Mouse (Mus musculus) spleen, postnatal 10 days (tissue): Measurements from ENCODE around the gene Tln1.
"Not testable (repeated sequence)": the region's sequence is repeated elsewhere in the genome, so short reads cannot be mapped to it uniquely, and the experiment has no call there.

Source experiments
- DNase-seq, 2 experiments: peaks; one replicate each; pipeline ENCODE4 v3.0.0; 2021 to 2022; ENCODE audit warnings: low spot score in 2 of 2

Tln1 gene

DNA sequence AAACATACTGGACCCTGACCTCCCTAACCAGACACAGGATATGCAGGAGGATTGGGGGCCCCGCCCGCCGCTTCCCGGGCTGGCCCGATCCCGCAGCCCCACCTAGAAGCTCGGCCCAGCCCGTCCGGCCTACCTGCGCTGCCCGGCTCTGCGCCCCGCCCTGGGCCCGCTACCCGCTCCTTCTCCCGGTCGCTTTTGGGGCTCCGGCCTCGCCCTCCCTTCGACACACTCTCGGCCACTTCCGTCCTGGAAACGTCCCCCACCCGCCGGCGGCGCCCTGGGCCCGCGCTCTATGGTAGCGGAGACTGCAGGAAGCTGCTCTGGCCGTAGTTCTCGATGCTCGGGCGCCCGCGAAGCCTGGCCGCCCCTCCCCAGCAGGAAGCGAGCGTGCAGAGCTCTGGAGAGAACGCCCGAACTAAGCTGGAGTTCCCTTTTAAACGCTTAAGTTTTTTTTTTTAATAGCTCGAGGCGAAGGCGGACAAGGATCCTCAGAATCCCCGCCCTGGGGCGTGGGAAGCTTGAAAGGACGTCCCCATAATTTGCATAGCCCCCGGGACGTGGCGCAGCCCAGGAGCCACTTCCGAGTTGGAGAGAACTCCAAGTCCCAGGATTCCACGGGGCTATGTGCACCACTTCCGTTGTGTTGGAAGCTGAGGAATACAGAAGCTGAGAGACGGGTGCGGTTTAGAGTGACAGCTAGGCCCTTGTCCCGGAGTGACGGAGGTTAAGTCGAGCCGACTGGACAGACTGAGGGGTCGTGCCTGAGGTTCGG lies at the start of gene Tln1, which contains the start of gene Creb3:
Gene Tln1 (minus strand): TSS at position 695 of the 772 bp plus-strand sequence.
Gene Creb3 (plus strand): TSS at position 336 of the 772 bp plus-strand sequence.
- peak; percentile 89 to 93 for DNase-seq

- DNase-seq = peak; percentile 52 to 62
These were observed 42.5 kb upstream of the Tln1 start for GRCm38 (mm10) chr4:43604751-43605685.

DNA sequence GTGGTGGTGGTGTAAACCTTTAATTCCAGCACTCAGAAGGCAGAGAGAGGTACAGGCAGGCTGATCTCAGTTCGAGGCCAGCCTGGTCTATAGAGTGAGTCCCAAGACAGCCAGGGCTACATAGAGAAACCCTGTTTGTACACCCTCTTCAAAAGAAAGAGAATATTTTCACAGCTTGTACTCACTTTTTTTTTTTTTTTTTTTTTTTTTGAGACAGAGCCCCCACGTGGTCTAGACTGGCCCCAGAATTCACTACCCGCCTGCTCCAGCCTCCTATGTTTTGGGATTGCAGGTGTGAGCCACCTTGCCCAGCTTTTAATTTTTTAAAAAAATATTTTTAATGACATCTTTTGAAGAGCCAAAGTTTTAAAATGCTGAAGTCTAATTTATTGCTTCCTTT lies 41.6 kb upstream of the Tln1 start:
- DNase-seq = no peak

DNA sequence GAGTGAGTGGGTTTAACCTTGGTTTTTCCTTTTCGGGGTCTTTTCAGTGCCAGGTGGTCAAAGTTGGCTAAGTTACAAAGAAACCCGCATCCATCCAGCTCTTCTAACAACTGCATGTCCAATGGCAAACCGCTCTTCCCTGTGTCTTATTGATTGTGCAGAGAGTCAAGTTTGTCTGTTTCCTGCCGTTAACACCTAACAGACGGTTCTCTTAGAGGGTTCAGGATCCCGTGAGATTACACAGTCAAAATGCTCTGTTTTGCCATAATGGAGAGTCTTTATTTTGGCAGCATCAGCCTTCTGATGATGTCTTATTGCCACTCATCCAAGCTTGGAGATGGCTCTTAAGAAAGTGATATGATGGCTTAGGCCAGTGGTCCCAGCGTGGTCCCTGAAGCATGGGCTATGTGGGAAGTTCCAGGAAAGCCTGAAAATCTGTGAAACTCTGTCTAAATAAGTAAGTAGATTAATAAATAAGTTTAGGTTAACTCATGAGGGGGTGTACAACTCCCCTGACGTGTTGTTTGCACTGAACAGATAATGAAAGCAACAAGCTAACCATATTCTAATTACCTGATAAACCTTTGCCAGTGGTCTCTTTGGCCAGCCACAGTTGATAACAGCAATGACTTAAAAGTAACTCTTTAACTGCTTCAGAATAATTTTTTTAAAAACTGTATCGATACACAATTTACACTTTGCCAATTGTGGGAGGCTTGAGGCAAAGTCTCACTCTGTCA lies 37.9 kb upstream of the Tln1 start:
- DNase-seq = no peak

DNA sequence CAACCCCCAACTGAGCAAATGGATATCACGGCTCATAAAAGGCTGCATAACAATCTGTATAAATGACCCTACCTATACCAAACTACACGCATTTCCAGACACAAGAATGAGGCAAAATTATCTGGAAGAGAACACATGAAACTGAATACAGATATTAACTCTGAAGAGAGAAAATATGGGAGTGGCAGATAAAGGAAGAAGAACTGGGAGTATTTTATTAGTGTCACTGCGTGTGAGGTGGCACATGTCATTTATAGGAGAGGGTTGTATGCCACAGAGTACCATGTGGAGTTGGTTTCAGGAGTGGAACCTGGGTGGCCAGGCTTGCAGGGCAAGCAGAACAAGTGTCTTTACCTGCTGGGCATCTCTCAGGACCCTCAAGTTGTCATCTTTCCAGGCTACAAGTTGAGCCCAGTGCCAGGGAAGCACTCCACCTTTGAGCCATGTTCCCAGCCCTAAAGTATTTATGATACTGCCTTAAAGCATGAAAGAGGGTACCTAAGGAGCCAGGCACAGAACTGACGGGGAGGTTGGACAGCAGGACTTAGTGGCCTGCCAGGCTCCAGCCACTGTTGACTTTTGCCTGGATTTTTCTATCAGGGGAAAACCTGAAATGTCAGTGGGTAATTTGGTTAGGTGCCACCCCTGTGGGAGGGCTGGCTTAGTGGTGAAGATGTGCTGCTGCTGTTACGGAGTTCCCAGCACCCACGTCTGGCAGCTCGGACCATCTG lies 36.3 kb upstream of the Tln1 start:
- no peak for DNase-seq

- DNase-seq = no peak
These were observed 35.7 kb upstream of the Tln1 start for GRCm38 (mm10) chr4:43598200-43598599.

DNA sequence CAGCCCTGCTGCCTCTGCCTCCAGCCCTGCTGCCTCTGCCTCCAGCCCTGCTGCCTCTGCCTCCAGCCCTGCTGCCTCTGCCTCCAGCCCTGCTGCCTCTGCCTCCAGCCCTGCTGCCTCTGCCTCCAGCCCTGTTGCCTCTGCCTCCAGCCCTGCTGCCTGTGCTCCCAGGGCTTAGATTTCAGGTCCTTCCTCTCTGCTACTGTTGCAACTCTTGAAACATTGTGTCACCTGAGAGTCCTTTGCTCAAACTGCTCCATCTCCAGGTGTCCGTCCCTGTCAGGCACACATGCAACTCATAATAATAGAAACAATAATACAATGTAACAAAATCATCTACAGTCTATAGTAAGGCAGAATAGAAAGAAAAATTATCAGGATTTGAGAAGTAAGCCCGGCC lies 34.1 kb upstream of the Tln1 start:
- DNase-seq = not testable (repeated sequence)

- DNase-seq = no peak
These were observed 31.0 kb upstream of the Tln1 start for GRCm38 (mm10) chr4:43593453-43593852.

DNA sequence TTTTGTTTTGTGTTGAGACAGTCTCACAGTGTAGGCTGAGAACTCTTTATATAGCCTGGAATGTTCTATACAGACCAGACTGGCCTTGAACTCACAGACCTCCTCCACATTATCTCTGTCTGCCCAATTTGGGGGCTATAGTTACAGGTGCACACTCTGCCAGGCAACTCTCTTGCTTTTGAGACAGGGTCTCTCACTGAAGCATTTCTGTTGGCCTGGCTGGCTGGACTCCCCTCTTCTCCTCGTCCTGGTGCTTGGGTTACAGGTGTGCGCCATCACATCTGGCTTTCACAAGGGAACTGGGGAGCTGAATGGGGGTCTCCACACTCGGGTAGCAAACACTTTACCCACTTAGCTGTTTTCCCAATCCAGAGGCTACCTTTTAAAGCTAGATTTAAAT lies 29.5 kb upstream of the Tln1 start:
- DNase-seq = no peak

DNA sequence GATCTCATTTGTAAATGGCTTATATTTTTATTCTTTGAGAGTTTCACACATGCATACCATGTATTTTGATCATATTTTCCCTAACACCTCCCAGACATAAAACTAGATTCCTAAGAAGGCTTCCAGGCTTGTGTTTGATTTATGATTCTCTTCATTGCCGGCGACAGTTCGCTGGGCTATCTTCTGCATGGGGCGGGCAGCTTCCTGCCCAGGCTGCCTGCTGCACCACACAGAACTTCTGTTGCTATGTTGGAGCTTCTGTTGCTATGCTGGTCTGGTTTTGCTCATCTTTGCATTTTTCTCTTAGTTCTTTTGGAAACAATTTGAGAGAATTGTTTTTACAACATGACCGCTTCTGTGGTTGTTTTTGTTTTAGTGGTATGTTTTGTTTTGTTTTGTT lies 29.1 kb upstream of the Tln1 start:
- DNase-seq = no peak

DNA sequence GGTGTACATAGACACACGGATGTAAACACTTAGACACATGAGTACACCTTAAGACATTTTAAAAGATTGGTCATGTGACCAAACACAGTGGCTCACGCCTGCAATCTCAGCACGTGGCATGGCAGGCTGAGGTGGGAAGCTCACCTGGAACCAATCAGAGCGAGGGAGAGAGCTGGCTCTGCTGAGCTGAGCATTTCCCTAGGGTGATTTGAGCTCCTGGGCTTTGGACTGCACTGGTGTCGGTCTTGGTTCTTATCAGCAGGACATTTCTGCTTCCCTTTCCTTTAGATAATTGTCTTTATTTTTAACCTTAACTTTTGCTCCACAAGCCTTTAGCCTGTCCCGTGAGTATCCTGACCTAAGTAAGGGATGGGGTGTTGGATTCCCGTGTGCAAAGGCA lies 25.2 kb upstream of the Tln1 start:
- DNase-seq = no peak

- DNase-seq = no peak
These were observed 23.9 kb upstream of the Tln1 start for GRCm38 (mm10) chr4:43586411-43586810.

- DNase-seq = no peak
These were observed 23.2 kb upstream of the Tln1 start for GRCm38 (mm10) chr4:43585682-43586081.

DNA sequence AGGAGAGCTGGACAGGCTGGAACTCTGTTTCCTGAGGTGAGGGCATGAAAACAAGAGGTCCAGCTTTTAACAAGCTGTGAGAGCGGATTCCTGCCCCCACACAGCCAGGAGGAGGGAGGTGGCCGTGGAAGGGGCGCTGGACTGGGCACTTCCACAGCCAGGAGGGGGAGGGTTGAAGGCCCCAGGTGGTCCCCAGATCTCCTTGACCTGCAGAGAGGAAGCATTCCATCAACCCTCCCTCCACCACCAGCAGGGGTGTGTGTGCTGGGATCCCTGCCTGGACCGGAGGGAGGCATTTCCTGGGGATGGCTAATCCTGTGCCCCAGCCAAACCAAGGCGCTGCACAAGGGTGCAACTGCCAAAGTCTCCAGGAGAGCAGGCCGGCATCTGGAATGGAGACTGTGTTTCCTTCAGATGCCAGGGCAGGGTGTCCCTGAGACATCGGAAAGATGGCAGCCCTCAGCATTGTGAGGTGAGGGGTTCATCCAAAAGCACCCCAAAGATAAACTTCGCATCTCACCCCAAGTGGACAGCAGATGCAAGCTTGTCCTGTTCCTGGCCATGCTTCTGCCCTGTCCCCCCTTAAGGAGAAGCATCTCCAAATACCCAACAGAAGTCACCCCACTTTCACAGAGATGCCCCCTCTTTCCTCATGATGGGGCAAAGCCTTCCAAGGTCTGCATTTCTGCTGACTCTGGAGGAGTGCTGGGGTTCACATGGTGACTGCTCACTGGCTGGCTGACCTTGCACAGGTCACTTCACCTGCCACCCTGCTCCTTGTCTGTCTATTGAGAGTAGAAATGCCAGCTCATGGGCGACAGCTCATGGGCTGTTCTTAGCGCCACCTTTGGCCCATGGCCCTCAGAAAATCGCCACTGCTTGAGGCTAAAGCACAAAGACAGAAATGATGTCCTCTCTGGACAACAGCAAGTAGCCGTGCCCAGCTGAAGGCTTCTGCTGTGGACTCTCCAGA lies 22.2 kb upstream of the Tln1 start, which contains the start of gene Msmp:
Gene Msmp (minus strand): TSS at position 51 of the 973 bp plus-strand sequence.
- peak in 1 of 2 experiments; percentile 8 for DNase-seq

DNA sequence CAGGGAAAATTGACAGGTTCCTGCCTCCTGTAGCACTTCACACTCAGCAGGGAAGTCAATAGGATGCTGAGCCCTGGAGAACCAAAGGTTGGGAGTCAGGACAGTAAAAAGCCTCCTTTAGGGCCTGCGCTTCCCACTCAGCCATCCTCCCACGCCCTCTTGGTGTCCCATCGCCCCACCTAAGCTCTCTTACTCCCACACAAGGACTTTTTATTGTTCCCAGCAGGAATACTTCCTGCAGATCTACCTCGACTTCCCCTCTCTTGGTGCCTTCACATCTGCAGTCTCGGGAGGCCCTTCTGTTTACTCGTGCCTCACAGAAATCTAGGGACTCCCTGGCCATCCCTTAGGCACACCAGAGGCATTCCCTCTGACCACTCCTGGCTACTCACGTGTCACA lies 20.9 kb upstream of the Tln1 start:
- DNase-seq = no peak

DNA sequence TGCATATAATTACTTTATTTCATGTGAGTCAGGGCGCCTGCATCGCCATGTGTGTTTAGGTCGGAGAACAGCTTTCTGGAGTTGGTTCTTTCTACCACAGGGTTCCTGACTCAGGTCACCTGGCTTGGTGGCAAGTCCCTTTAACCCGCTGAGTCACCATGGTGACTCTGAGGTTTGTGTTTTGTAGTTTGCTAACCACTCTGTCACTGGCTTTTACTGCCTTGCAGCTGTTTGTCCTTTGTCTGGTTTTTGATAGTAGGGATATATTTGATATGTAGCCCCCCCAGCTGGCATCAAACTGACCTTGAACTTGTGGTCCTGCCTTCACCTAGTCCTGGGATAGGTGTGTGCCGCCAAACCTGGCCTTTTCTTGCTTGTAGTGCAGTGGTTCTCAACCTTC lies 19.8 kb upstream of the Tln1 start:
- no peak for DNase-seq

DNA sequence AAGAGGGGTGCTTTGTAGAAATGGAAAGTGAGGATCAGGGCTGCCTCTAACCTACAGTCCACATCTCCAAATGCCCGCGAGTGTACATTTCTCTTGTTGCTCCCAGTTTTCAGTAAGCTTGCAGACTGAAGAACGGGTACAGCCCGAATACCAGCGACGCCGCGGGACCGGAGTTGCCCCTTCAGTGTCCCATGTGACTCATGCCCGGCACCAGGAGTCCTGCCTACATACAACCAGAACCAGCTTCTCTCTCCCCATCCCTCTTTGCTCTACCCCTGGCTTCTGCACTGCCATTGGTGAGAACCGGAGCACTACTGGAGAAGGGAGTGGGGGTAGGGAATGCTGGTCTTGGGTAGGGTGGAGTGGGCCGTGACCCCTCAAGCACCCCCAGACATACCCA lies 18.9 kb upstream of the Tln1 start:
- no peak for DNase-seq

- DNase-seq = no peak
These were observed 18.2 kb upstream of the Tln1 start for GRCm38 (mm10) chr4:43580721-43581120.

DNA sequence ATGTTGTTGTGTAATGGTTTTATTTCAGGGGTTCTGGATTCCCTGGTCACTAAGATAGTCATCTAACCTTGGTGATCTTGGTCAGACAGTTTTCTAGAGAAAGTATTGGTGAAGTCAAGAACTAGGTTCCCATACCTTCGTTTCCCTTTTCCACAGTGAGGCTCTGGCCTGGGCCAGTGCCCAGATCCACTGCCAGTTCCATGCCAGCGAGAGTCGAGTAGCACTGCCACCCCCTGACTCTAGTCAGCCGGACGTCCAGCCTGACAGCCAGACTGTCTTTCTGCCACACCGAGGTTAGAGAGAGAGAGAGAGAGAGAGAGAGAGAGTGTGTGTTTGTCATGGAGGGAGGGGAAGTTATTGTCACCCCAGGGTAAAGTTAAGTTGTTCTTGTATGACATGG lies 17.2 kb upstream of the Tln1 start:
- DNase-seq = no peak

DNA sequence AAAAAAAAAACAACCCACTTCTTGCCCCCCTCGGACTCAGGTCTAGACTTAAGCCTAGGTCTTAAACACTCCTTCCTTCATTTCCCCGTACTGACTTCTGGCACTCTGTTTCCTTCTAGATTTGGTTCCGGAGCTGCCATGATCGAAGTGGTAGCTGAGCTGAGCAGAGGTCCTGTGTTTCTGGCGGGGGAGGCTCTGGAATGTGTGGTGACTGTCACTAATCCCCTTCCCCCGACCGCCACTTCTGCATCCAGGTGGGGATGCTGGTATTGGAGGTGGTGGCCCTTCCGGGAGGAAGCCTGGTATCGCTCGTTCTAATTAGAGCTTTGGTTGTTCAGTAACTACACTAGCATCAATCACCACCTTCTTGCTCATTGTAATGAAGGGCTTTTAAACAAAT lies 16.8 kb upstream of the Tln1 start:
- no peak for DNase-seq
